Comparison of ENCODE assay signal across 22 mouse cellular contexts in genomic region chrX:163766290-163766689, GRCm38 (mm10). TPM values are rescaled to one million over a fixed set of nuclear protein-coding genes. Genes with fewer than 3 reads are reported as not detected.
DNase-seq lines count a peak whose midpoint lies in the region; ATAC-seq lines count a peak whose summit lies in the region.
"Had no signal": no experiment of that assay in that cellular context is flagged by ENCODE, and none has a peak within 500 bp of the region (broad histone marks: within the 10 kb centered on the region; RNA-seq: fewer than 3 reads in every experiment).

No protein-coding gene starts in this region.

- WGBS in kidney, embryonic 15.5 days = 35% methylated on average over 3 of the region's 3 CpGs

- no peaks in the 10 kb centered on the region for H3K4me1 ChIP-seq in kidney, embryonic 15.5 days
- H3K4me1 ChIP-seq: embryonic facial prominence, embryonic 12.5 days; forebrain, embryonic 15.5 days; heart, embryonic 13.5 days had no signal

- H3K27me3 ChIP-seq in kidney, embryonic 15.5 days = peaks cover 49% of the 10 kb centered on the region
- H3K27me3 ChIP-seq: CH12.LX; forebrain, embryonic 15.5 days had no signal

- no peak for DNase-seq in kidney, adult 11 months
- peak; percentile 8 for DNase-seq in lung, postnatal 10 days
- DNase-seq in lung, postnatal 14 days = no peak
- DNase-seq in embryo, embryonic 10 days (ENCODE audit: low spot score) = peak; percentile 11
- DNase-seq in embryo, embryonic 9.5 days (ENCODE audit: extremely low spot score) = peak; percentile 2
- DNase-seq in cerebellum, adult 11-12 months = no peak
- DNase-seq: adrenal gland, adult 2 months; adrenal gland, postnatal 36 days; cerebellum, adult 11 months; cerebellum, adult 9-10 months; cerebellum, postnatal 25 days; gastrocnemius, postnatal 36 days; heart, adult 11 months; heart, postnatal 36 days had no signal

- no peaks in the 10 kb centered on the region for H3K36me3 ChIP-seq in kidney, embryonic 15.5 days
- H3K36me3 ChIP-seq: embryonic facial prominence, embryonic 12.5 days; forebrain, embryonic 15.5 days; heart, embryonic 13.5 days had no signal

- H3K9ac ChIP-seq in kidney, embryonic 15.5 days = no peak overlapping the region
- H3K9ac ChIP-seq: embryonic facial prominence, embryonic 12.5 days; forebrain, embryonic 15.5 days; heart, embryonic 13.5 days; hindbrain, embryonic 14.5 days had no signal

- ATAC-seq in kidney, embryonic 15.5 days (replicated peaks; ENCODE audit: low FRiP score) = peak; percentile 58
- ATAC-seq: activated CD4-positive, CD25-positive, alpha-beta regulatory T cell, adult 4 months; forebrain, embryonic 15.5 days; Patski had no signal

- no peak overlapping the region for H3K4me3 ChIP-seq in kidney, embryonic 15.5 days (replicated peaks)
- H3K4me3 ChIP-seq: embryonic facial prominence, embryonic 12.5 days; forebrain, embryonic 15.5 days; heart, embryonic 13.5 days had no signal

- H3K9me3 ChIP-seq in kidney, embryonic 15.5 days (replicated peaks) = no peaks in the 10 kb centered on the region
- H3K9me3 ChIP-seq: embryonic facial prominence, embryonic 12.5 days; forebrain, embryonic 15.5 days; heart, embryonic 13.5 days had no signal

- no peak overlapping the region for H3K27ac ChIP-seq in kidney, embryonic 15.5 days
- H3K27ac ChIP-seq: embryonic facial prominence, embryonic 12.5 days; forebrain, embryonic 15.5 days; heart, embryonic 13.5 days; hindbrain, embryonic 14.5 days had no signal

- no peak overlapping the region for H3K4me2 ChIP-seq in kidney, embryonic 15.5 days
- H3K4me2 ChIP-seq: embryonic facial prominence, embryonic 12.5 days; forebrain, embryonic 15.5 days; heart, embryonic 13.5 days; hindbrain, embryonic 14.5 days had no signal

RNA-seq across cellular contexts. Expression of gene Rnf138rt1, which starts 5.2 kb away (rescaled TPM):
- 0.14 TPM in 1 of 2 replicates, not detected in the other for polyA plus RNA-seq in kidney, embryonic 15.5 days (2015; fragmentation: Nextera tagmentation; extraction: Ambion mirVana)
- polyA plus RNA-seq: activated CD4-positive, CD25-positive, alpha-beta regulatory T cell, adult 4 months; heart, embryonic 13.5 days; Patski had no signal

Comparison
In these comparisons a context has a peak if more than half of its experiments do, and no peak if none do; other contexts are left out.
1. DNase-seq: peak in lung, postnatal 10 days (single experiment), embryo, embryonic 10 days (single experiment) and embryo, embryonic 9.5 days (single experiment); none in kidney, adult 11 months (single experiment), lung, postnatal 14 days (single experiment) and cerebellum, adult 11-12 months (single experiment).